Mouse (Mus musculus): ENCODE results near the gene Syncrip.

DNA sequence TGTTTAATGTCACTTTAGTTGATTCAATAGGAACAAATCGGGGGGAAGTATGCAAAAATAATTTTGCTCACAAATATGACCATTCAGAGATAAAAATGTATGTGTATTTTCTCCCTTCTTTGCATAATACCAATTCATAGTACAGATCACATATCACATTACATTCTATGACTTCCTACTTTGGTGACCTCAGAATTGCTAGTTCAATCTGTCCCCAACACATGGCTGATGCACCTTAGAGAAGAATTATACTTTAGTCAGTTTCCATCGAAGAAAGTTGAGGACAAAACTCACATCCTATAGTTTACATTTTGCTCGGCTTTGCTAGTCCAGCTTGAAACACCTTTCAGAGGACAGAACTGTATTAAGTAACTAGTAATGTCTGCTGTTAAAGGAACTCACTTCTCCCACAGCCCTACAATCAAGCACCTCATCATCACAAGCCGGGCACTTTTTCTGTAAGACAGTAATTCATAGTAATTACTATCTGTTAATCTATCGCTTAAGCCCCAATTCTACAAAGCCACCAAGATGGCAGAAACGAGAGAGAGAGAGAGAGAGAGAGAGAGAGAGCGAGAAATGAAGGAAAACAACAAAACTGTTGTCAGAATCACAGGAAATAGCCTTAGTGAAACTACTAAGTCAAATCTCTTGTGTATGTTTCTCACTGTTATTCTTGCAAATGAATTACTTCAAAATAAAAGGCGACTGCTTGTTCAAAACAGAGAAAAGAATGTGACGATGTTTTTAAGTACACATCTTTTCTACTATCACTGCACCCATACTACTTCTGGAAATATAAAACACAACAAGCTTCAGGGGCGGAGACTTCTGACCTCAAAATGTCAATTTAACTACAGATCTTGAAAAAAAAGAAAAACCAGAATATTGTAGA, 44.8 kb downstream of the Syncrip start:
- TF ChIP-seq CTCF (IDR thresholded peaks at IDR 0.05; ENCODE audit: control insufficient read depth, insufficient read depth, low read length) (no peak), POLR2A (IDR thresholded peaks at IDR 0.05; ENCODE audit: borderline replicate concordance, control insufficient read depth, low read depth, low read length) (no peak)
